Mouse (Mus musculus) left cerebral cortex, adult 11 months (tissue): ENCODE data around the gene Slc1a5.

ENCODE experiments used
- DNase-seq: peaks from one replicate; pipeline ENCODE4 v3.0.0; 2022; ENCODE audit warnings: low spot score

Gene Slc1a5

GRCm38 (mm10) chr7:16780825-16781554 is at the start of gene Slc1a5:
Slc1a5 (plus strand) TSS chr7:16781340.
- peak; percentile 53 for DNase-seq

GRCm38 (mm10) chr7:16731893-16732422 is 49.2 kb upstream of the Slc1a5 start:
- DNase-seq: no peak

GRCm38 (mm10) chr7:16737606-16738072 is 43.5 kb upstream of the Slc1a5 start:
- DNase-seq: no peak

DNA sequence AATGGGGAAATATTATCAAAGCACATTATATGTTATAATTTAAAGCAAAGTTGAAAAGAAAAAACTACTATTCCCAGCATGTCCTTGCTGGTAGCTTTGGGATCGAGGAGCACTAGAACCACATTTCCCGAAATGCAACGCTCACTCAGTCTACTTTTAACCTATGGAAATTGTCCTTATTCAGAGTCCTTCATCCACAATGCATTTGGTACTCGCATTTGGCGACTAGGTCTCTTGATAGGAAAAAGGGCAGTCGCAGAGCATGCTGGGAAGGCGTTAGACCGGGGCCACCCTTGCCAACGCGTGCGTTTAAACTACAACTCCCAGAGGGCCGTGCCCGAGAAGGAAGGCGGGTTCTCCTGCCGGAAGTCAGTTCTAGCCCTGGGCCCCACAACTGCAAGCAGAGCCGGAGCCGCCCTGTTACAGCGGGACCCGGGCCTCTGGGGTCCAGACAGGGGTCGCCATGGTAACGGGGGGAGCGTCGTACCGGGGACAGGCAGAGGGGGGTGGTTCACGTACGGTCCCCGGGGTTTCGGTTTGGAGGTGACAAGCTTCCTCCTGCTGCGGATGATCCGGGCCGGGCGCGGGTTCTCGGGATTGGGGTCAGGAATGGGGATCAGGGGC is 43.0 kb upstream of the Slc1a5 start, which contains the start of gene Ap2s1:
TSS of gene Ap2s1 (plus strand) at position 338 of the 624 bp plus-strand sequence.
- peak; percentile 98 for DNase-seq

GRCm38 (mm10) chr7:16739056-16739604 is 42.0 kb upstream of the Slc1a5 start:
- no peak for DNase-seq

GRCm38 (mm10) chr7:16745373-16745772 is 35.8 kb upstream of the Slc1a5 start:
- DNase-seq: no peak

DNA sequence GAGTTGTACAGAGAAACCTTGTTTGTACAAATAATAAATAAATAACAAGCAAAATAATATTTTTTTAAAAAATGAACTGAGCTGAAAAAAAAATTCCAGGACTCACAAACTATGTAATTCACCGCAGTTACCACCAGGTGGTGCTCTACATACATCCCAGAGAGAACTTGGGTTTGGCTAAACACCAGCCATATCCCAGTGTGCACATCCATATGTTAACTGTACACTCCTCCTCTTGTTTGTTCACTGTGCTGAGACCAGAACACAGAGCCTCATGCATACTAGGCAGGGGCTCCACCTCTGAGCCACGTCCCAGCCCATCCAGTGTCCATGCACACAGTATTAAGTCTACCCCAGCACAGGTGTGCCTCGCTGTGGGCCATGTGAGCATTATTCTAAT is 35.0 kb upstream of the Slc1a5 start:
- peak; percentile 44 for DNase-seq

DNA sequence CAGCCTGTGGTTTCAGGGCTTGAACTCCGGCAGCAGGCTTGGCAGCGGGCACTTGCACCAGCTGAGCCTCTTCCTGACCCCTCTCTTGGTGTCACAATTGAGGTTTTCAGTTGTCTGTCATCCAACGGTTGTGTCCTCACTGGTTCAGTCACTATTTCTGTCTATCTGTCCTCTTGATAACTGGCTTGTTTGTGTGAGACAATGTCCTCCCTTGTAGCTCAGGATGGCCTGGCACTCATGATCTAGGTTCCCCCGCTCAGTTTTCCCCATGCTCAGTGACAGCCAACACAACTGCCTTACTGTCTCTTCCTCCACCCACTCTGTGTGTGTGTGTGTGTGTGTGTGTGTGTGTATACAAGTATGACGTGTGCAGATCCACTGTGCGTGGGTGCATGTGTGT is 33.5 kb upstream of the Slc1a5 start:
- no peak for DNase-seq

DNA sequence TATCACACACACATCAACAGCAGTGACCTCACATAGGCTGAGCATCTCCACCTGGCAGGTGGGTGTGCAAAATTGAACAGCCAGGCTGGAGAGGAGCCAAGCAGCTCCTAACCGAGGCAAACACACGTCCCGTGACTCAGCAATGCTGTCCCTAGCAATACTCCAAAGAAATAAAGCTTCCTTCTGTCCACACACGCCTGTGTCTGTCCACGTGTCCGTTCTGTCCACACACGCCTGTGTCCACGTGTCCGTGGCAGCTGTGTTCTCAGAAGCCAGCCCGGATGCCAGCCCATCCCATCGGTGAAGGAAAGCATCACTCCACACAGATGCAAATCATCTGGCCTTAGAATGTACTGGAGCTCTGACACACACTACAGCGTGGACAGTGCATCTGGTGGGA is 29.1 kb upstream of the Slc1a5 start:
- DNase-seq: no peak

DNA sequence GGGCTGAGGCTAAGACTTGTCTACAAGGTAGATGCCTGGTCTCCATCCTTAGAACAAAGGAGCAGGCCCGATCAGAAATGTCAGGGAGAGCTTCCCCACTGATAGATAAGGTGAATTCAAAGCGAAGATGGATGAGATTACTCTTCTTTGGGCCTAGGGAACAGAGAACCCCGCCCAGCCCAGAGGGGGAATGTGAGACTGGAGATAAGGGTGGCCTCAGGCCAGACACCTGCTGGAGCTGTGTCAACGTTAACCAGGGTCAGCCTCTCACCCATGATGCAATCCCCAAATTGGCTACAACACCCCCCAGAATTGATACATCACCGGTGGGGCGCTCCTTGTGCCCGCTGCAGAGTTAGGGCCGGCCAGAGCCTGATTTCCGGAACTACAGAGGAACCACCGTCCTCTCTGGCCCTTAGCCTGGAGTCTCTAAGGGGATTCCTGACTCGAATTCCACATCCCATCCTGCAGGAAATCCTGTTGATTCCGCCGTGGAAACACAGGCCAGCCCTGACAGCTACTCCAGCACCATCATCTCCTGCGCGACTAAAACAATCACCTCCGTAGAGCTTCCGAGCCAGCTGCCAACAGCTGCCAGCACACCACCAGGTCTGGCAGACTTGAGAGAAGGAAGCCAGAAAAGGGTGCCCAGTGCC is 25.6 kb upstream of the Slc1a5 start:
- no peak for DNase-seq

- no peak for DNase-seq
Measured at GRCm38 (mm10) chr7:16758872-16759574, 22.1 kb upstream of the Slc1a5 start.

- no peak for DNase-seq
Measured at GRCm38 (mm10) chr7:16760292-16760691, 20.8 kb upstream of the Slc1a5 start.

DNA sequence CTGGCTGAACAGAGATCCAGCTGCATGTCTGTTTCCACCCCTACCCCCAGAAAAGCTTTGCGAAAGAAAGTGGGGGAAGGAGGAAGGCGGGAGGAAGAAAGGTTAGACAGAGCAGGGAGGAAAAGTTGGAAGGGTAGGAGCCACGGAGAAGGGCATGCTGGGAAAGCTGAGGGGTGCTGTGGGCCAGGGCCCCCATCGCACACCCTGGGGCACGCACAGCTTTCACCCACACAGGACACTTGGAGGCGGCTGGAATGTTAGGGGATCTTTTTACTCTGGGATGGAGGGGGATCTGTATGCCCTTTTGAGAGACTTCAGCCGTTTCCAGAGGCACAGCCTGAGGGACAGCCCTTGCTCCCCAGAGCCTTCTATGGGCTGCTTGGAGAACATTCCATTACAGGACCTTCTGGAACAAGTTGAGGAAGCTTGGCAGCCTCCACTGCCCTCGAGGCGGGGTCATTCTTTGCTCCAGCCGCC is 20.1 kb upstream of the Slc1a5 start:
- DNase-seq: no peak

- no peak for DNase-seq
Measured at GRCm38 (mm10) chr7:16761630-16762029, 19.5 kb upstream of the Slc1a5 start.

DNA sequence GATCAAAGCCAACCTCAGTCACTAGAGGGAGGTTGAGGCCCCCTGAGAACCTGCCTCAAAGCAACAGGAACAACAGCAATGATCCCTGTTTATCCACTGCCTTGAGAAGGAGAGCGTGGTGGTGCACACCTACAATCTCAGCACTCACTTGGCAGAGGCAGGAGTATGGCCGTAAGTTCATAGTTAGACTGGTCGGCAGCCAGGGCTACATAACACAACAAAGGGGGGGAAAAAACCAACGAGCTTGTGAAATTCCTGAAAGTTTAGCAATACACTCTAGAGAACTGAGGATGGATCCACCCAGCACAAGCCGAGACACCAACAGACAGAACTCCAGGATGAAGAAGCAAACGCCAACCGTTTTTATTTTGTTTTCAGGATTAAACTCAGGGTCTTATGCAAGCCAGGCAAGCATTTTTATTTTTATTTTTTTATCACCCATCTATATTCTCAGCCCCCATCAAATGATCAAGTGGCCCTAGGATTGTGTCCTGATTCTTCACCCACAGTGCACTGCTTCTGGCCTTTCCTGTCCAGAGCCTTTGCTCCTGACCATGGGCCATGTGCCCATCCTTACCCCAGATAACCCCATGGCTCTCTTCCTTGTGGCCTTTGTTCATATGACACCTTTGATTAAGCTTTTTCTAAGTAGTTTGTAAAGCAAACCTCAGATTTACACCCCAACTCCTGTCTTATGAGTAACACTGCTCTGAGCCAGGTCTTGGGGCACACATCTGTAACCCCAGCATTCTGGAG is 17.5 kb upstream of the Slc1a5 start:
- DNase-seq: no peak

- no peak for DNase-seq
Measured at GRCm38 (mm10) chr7:16766443-16766842, 14.7 kb upstream of the Slc1a5 start.

DNA sequence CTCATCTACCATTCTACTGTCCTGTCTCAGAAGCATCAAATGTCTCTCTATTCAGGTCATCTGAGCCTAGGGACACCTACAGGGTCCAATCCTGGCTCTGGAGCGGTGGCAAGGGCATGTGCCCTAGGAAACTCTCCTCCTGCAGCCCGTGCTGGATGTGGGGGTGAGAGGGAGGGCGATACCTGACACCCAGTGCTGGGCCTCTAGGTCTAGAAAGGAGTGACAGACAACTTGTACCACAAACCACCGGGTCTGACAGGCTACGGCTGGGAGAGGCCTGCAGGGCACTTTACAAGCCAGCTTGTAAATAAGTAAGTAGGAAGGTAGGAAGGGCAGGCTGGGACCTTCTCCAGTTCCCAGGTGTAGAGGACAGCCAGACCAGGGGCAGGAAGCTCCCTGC is 5.3 kb upstream of the Slc1a5 start:
- DNase-seq: no peak

DNA sequence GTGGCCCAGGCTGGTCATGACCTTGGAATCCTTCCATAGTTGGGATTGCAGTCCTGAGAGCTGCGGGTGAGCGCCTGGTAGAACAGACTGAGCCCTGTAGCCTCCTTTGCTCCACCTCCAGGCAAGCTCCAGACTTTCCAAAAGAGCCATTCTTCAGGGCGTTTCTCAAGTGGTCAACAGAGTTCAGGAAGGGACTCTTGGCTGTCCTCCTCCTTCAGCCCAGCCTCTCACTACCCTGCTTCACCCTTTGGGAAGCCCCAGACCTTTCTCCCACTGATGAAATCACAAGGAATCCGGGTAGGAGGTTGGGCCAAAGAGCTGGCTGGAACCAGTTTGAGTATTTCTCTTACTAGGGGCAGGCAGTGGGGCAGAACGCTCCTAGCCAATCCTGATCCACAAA is 1.1 kb upstream of the Slc1a5 start:
- DNase-seq: no peak

DNA sequence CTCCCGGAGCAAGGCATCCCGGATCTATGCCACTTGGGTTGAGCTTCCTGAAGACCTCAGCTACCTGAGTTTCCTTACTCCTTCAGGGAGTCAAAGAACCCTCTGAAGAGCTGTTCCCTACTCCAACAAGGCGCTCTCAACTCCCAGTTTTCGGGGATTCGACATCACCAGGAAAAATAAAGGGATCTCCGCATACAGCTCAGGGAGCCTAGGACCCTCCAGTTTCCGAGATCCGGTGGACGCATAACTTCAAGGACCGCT is 345 bp downstream of the Slc1a5 start:
- no peak for DNase-seq

- DNase-seq: no peak
Measured at GRCm38 (mm10) chr7:16781816-16782554, 845 bp downstream of the Slc1a5 start.
